Mouse (Mus musculus) liver, adult 2 months (tissue): ENCODE results near the gene Dlg2.

ENCODE experiments used
- CTCF ChIP-seq: fragments of 200-500 bp; IDR thresholded peaks from 2 replicates; pipeline ENCODE4 v1.5.1; 2011; ENCODE audit warnings: low read depth, low read length, control low read depth
- POLR2A ChIP-seq: fragments of 200-500 bp; IDR thresholded peaks from 2 replicates; pipeline ENCODE4 v1.6.1; 2011; ENCODE audit warnings: low read length, control low read depth; ENCODE audit not compliant: insufficient read depth; ENCODE audit errors: extremely low read depth

DNA sequence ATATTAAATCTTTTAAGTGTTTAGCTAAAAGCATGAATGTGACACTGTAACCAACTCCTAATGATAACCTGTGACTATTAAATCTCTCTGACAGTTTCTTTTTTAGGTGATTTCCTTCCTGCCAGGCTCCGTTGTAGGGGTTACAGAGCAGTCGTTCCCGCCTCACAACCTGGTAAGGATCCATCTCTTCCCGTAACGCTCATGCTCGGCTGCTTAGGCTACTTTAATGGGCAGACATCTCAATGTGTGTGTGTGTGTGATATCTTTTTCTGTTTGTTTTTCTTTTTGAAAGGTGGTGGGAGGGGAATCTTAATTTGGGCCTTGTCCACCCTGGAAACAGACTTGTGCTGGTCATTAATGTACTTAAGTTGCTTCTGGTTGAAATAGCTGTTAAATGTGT, 32.3 kb upstream of the Dlg2 start:
- TF ChIP-seq CTCF (no peak), POLR2A (no peak)
